Mouse (Mus musculus): ENCODE measurements around the gene H2-DMa. TPM values are rescaled to one million over a fixed set of nuclear protein-coding genes. Genes with fewer than 3 reads are reported as not detected.
A peak's percentile ranks its signal among the peaks of the same experiment; 100 is the strongest.

The H2-DMa gene
- polyA plus RNA-seq, 1 experiment = 19.3 TPM

DNA sequence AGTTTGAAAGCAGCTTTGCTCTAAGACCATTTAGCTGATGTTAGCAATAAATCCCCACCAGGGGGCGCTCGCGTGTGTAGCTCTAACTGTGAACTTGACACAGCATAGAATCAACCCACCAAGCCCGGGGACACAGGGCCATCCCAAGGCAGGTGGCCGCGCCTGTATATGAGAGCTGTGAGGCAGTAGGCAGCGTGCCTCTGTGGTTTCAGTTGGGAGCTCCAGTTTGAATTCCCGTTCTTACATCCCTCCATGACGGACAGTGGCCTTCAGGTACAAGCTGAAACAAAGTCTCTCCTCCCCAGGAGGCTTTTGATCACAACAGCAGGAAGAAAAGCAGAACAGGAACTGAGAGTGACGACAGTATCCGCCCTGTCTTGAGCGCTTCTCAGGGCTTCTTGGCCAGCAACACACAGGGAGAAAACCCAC lies 17.7 kb upstream of the H2-DMa start:
- H3K9me3 ChIP-seq = 0 out of 2 replicates have a peak, but pooled peaks cover 3% of the 10 kb centered on the region
- no peaks in the 10 kb centered on the region for H3K36me3 ChIP-seq (replicated peaks; ENCODE audit: low read length)
- no peak for TF ChIP-seq FLI1 (IDR thresholded peaks at IDR 0.05; ENCODE audit: low read length)
- no peak for TF ChIP-seq GATA1 (IDR thresholded peaks at IDR 0.05; ENCODE audit: borderline replicate concordance, low read length)
- H3K27me3 ChIP-seq (replicated peaks) = peaks cover 8% of the 10 kb centered on the region
- peaks cover 57% of the 10 kb centered on the region for H3K4me1 ChIP-seq
- peak overlapping the region; percentile 89 for H3K4me3 ChIP-seq (replicated peaks)

DNA sequence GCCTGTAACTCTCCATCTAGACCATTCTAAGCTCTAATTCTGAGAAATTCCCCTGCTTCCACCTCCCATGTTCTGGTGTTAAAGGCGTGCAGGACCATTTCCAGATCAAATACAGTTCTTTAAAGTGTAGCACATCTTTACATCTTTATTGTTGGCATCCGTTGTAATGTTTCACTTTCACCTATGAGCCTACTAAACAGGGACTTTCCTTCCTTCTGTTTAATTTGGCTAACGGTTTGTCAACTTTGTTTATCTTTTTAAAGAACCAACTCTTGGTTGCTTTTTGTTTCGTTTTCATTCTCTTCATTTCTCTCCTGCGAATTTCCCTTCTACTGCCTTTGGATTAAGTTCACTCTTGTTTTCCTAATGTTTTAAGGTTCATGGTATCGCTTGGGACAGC lies 16.5 kb upstream of the H2-DMa start:
- Histone ChIP-seq H3K36me3 (replicated peaks; ENCODE audit: low read length) (no peaks in the 10 kb centered on the region), H3K4me1 (peaks cover 60% of the 10 kb centered on the region), H3K9me3 (0 out of 2 replicates have a peak, but pooled peaks cover 3% of the 10 kb centered on the region), H3K4me3 (replicated peaks) (peak overlapping the region; percentile 35), H3K27me3 (replicated peaks) (peaks cover 8% of the 10 kb centered on the region)
- TF ChIP-seq FLI1 (IDR thresholded peaks at IDR 0.05; ENCODE audit: low read length) (no peak), GATA1 (IDR thresholded peaks at IDR 0.05; ENCODE audit: borderline replicate concordance, low read length) (no peak)

DNA sequence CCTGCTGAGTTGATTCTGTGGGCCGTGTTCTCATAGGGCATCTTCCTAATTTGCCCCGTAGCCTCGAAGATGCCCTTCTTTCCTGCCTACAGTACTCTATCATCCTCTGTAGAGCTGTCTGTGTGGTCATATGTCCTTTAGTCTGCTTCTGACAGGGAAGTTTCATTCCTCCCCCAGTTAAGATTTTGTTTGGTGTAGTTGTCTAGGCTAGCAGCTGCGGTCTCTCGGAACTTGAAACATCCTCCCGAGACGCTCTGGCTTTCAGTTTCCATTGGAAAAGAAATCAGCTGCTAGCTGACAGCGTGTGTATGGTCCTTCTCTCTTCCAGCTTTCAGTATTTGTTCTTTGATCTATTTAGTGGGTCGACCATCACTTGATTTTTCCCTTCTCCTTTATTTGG lies 14.5 kb upstream of the H2-DMa start:
- H3K4me3 ChIP-seq (replicated peaks) = no peak overlapping the region
- H3K9me3 ChIP-seq = 0 out of 2 replicates have a peak, but pooled peaks cover 3% of the 10 kb centered on the region
- peaks cover 62% of the 10 kb centered on the region for H3K4me1 ChIP-seq
- TF ChIP-seq GATA1 (IDR thresholded peaks at IDR 0.05; ENCODE audit: borderline replicate concordance, low read length) = no peak
- no peak for TF ChIP-seq FLI1 (IDR thresholded peaks at IDR 0.05; ENCODE audit: low read length)
- H3K36me3 ChIP-seq (replicated peaks; ENCODE audit: low read length) = peaks cover 10% of the 10 kb centered on the region
- peaks cover 6% of the 10 kb centered on the region for H3K27me3 ChIP-seq (replicated peaks)

DNA sequence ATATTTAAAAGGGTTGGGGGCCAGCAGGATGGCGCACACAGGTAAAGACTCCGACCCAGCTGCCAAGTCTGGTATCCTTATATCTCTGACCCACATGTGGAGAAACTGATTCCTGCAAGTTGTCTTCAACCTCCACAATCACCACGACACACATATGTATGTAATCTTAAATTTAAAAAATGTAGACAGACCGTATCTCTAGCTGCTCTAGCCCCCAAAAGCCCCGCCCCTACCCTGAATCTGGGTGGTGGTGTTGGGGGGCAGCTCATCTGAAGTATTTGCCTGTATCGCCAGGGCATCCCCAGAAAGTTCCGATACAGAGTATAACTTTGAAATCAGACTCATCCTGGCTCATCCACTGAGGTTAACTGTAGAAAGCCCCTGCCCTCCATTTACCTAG lies 12.8 kb upstream of the H2-DMa start:
- 0 out of 2 replicates have a peak, but pooled peaks cover 3% of the 10 kb centered on the region for H3K9me3 ChIP-seq
- H3K4me3 ChIP-seq (replicated peaks) = no peak overlapping the region
- TF ChIP-seq GATA1 (IDR thresholded peaks at IDR 0.05; ENCODE audit: borderline replicate concordance, low read length) = no peak
- H3K36me3 ChIP-seq (replicated peaks; ENCODE audit: low read length) = peaks cover 27% of the 10 kb centered on the region
- peaks cover 55% of the 10 kb centered on the region for H3K4me1 ChIP-seq
- no peaks in the 10 kb centered on the region for H3K27me3 ChIP-seq (replicated peaks)

DNA sequence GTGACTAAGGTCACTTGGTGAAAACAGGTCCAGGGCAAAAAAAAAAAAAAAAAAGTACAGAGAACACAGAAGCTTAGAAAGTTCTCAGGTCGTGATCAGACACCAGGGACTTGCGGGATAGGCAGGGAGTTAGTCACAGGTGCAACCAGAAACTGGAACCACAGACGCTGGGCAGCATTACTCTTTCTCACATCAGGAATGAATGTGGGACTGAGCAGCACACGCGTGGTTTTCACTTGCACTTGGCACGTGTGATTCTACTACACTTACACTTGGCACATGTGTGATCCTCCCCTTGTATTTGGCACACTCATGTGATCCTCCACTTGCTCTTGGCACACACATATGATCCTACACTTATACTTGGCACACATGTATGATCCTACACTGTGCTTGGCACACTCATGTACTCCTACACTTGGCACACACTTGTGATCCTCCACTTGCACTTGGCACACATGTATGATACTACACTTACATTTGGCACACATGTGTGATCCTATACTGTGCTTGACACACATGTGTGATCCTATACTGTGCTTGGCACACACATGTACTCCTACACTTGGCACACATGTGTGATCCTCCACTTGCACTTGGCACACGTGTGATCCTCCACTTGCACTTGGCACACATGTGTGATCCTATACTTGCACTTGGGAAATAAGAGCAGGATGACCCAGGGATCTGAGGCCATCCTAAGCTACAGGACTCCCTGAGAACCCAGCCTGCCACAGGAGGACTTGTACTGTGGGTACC lies 12.1 kb upstream of the H2-DMa start:
- peak overlapping the region; percentile 0 for H3K4me3 ChIP-seq (replicated peaks)
- no peaks in the 10 kb centered on the region for H3K27me3 ChIP-seq (replicated peaks)
- H3K36me3 ChIP-seq (replicated peaks; ENCODE audit: low read length) = peaks cover 35% of the 10 kb centered on the region
- 0 out of 2 replicates have a peak, but pooled peaks cover 3% of the 10 kb centered on the region for H3K9me3 ChIP-seq
- peaks cover 48% of the 10 kb centered on the region for H3K4me1 ChIP-seq
- TF ChIP-seq FLI1 (IDR thresholded peaks at IDR 0.05; ENCODE audit: low read length) (no peak), GATA1 (IDR thresholded peaks at IDR 0.05; ENCODE audit: borderline replicate concordance, low read length) (no peak)

DNA sequence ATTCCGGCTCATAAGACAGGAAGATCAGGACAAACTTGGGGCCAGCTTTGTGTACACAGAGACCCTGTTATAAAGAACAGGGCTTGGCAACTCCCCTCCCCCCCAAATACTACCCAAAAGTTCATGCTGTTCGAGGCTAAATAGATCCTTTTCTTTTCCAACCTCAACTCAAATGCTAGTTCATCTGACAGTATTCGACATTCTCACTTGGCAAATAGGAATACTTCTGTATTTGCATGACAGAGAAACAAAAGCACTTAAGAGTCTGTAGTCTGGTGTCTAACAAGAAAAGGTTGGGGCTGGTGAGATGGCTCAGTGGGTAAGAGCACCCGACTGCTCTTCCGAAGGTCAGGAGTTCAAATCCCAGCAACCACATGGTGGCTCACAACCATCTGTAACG lies 10.9 kb upstream of the H2-DMa start:
- peaks cover 48% of the 10 kb centered on the region for H3K4me1 ChIP-seq
- no peak overlapping the region for H3K4me3 ChIP-seq (replicated peaks)
- TF ChIP-seq FLI1 (IDR thresholded peaks at IDR 0.05; ENCODE audit: low read length) (no peak), GATA1 (IDR thresholded peaks at IDR 0.05; ENCODE audit: borderline replicate concordance, low read length) (no peak)
- H3K36me3 ChIP-seq (replicated peaks; ENCODE audit: low read length) = peaks cover 46% of the 10 kb centered on the region
- H3K9me3 ChIP-seq = 0 out of 2 replicates have a peak, but pooled peaks cover 3% of the 10 kb centered on the region
- H3K27me3 ChIP-seq (replicated peaks) = no peaks in the 10 kb centered on the region

DNA sequence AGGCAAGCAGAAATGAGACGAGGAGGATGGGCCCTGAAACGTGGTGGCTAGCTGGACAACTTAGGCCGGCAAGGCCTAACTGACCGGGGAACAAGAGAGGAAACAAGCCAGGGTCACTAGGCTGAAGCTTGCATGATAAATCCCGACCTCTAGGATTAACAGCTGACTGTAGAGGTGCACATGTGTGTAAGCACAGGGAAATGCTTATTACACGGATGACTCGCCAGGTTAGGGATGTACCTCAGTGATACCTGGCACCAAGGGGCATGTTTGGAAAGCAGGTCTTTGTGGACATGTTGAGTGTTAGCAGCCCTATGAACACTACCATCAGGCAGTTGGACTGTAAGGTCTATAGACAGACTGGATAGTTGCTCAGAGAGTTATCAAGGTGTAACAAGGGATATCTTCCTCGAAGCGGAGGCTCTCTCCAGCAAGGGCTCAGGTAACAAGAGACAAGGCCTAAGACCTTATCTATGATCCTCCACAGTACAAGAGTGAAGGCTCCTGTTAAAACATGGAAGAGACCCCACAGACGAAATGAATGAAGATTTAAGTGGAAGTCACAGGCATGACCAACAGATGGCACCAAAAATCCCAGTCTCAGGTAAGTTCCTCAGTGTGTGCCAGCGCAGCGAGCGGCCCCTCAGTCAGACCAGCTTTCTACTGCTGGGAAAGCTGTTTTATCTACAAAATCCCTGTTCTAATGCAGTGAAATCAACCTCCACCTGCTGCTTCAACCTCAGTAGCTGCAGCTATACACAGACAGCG lies 10.1 kb upstream of the H2-DMa start:
- TF ChIP-seq GATA1 (IDR thresholded peaks at IDR 0.05; ENCODE audit: borderline replicate concordance, low read length) (no peak), FLI1 (IDR thresholded peaks at IDR 0.05; ENCODE audit: low read length) (no peak)
- H3K4me3 ChIP-seq (replicated peaks) = no peak overlapping the region
- 0 out of 2 replicates have a peak, but pooled peaks cover 3% of the 10 kb centered on the region for H3K9me3 ChIP-seq
- peaks cover 52% of the 10 kb centered on the region for H3K4me1 ChIP-seq
- no peaks in the 10 kb centered on the region for H3K27me3 ChIP-seq (replicated peaks)
- peaks cover 54% of the 10 kb centered on the region for H3K36me3 ChIP-seq (replicated peaks; ENCODE audit: low read length)

DNA sequence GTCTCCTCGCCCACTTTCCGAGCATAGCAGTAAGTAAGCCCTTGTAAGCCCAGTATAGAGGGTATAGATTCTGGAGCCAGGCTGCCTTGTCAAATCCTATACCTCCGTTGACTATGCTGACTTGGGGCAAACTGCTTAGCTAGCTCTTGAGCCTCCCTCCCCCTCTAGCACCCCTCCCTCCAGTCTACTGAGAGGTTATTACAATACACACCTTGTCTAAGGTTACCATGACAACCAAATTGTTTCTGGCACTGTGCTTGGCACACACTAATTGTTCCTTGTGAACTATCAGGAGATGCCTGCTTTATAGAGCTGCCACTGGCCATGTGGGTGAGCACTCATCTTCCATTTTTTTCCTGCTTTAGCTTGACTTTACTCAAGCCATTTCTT lies 9.5 kb upstream of the H2-DMa start:
- Histone ChIP-seq H3K4me1 (peaks cover 52% of the 10 kb centered on the region), H3K9me3 (0 out of 2 replicates have a peak, but pooled peaks cover 3% of the 10 kb centered on the region), H3K27me3 (replicated peaks) (no peaks in the 10 kb centered on the region), H3K36me3 (replicated peaks; ENCODE audit: low read length) (peaks cover 60% of the 10 kb centered on the region), H3K4me3 (replicated peaks) (no peak overlapping the region)
- TF ChIP-seq FLI1 (IDR thresholded peaks at IDR 0.05; ENCODE audit: low read length) = no peak
- no peak for TF ChIP-seq GATA1 (IDR thresholded peaks at IDR 0.05; ENCODE audit: borderline replicate concordance, low read length)

DNA sequence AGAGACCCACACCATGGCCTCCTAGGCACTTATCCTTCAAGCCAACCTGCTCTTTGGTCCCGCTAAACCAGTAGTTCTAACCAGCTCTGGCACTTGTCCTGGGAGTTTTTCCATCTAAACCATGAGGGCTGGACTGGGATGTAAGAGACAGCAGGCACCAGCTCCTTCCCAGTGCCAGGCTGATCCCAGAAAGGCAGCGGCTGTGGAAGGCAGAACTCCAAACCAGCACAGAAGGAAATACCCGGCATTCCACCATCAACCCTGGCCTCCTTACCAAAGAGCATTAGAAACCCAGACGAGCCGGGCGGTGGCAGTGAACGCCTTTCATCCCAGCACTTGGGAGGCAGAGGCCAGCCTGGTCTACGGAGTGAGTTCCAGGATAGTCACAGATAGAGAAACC lies 9.0 kb upstream of the H2-DMa start:
- no peak overlapping the region for H3K4me3 ChIP-seq (replicated peaks)
- H3K4me1 ChIP-seq = peaks cover 57% of the 10 kb centered on the region
- H3K27me3 ChIP-seq (replicated peaks) = no peaks in the 10 kb centered on the region
- peaks cover 65% of the 10 kb centered on the region for H3K36me3 ChIP-seq (replicated peaks; ENCODE audit: low read length)
- TF ChIP-seq FLI1 (IDR thresholded peaks at IDR 0.05; ENCODE audit: low read length) = no peak
- no peak for TF ChIP-seq GATA1 (IDR thresholded peaks at IDR 0.05; ENCODE audit: borderline replicate concordance, low read length)
- H3K9me3 ChIP-seq = 0 out of 2 replicates have a peak, but pooled peaks cover 3% of the 10 kb centered on the region

DNA sequence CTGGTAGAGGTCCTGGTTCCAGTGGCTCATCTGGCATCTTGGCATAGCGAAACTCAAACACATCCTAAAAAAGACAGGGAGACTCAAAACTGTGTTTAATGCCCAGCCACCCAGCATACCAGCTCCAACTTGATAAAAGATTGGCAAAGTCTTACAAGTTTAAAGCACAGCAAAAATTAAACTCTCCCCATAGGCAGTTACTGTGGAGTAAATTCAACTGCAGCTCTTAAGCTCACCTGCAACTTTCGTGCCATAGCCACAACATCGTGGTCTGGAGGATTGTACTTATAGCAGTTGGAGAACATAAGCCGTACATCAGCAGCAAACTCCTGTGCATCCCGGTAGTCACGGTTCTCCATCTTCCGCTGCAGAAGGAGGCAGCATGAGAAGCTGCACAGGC lies 5.2 kb upstream of the H2-DMa start:
- peaks cover 57% of the 10 kb centered on the region for H3K4me1 ChIP-seq
- peaks cover 100% of the 10 kb centered on the region for H3K36me3 ChIP-seq (replicated peaks; ENCODE audit: low read length)
- no peaks in the 10 kb centered on the region for H3K9me3 ChIP-seq
- no peaks in the 10 kb centered on the region for H3K27me3 ChIP-seq (replicated peaks)
- TF ChIP-seq GATA1 (IDR thresholded peaks at IDR 0.05; ENCODE audit: borderline replicate concordance, low read length) (no peak), FLI1 (IDR thresholded peaks at IDR 0.05; ENCODE audit: low read length) (no peak)
- no peak overlapping the region for H3K4me3 ChIP-seq (replicated peaks)

All from megakaryocyte, embryonic 14.5 days (primary cell).